Mouse (Mus musculus): Measurements from ENCODE around the gene Kif6.

Kif6 gene

DNA sequence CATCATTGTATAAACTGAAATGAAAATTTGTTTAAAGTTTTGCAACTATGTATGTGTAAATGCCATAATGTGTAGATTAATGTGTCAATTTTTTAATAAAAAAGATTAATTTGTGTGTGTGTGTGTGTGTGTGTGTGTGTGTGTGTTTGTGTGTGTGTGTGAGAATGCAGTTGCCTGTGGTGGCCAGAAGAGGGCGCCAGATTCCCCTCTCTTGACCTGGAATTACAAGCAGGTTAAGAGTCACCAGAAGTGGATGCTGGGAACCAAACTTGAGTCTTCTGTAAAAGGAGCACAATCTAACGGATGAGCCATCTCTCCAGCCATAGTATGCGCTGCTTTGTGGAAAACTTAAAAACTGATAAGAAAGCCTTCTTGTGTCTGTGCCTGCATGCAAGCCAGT lies 121.4 kb downstream of the Kif6 start:
- DNase-seq (ENCODE audit: low read depth, low spot score), result no peak

DNA sequence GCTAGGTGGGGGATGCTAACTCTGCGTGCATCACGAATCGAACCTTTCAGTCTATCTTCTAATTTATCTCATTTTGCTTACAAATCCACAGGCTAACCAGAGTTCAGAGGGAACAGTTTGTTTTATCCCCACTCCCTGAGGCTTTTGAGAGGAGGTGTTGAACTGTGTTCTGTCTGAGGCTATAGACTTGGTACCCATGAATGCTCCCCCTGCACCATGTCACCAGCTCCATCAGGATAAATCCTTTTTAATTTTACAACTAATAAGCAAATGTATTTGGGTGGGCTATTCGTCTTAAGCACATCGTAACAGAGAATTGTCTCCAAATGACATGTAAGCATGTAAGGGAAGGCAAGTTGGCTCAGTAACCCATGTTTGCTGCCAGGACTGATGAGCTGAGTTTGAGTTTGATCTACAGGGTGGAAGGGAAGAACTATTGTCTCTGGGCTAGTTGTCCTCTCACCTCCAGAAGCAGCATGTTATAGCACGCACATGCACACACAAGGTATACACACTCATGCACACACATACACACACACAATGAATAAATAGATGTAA lies 122.4 kb downstream of the Kif6 start:
- DNase-seq (ENCODE audit: low read depth, low spot score), result no peak

- DNase-seq (ENCODE audit: low read depth, low spot score), result no peak
Observed at GRCm38 (mm10) chr17:49738351-49738750, 123.4 kb downstream of the Kif6 start.

GRCm38 (mm10) chr17:49739896-49740679 lies 125.2 kb downstream of the Kif6 start:
- DNase-seq (ENCODE audit: low read depth, low spot score), result no peak

GRCm38 (mm10) chr17:49741172-49741571 lies 126.2 kb downstream of the Kif6 start:
- no peak for DNase-seq (ENCODE audit: low read depth, low spot score)

DNA sequence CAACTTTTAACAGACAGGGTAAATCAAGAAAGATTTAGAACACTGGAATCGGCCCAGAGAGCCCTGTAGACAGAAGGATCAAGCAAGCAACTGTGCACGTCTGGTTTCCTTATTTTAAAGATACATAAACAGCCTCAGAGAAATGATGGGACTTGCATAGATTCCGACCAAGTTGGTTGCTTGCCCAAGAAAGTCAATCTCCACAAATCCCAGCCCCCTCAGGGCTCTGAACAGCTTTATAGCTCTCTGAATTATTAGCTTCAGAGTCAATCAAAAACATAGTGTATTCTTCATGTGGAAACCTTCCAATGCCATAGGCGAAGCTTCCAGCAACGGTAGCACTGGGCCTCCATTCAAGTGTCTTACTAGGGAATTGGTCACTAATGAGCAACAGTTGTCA lies 127.0 kb downstream of the Kif6 start:
- no peak for DNase-seq (ENCODE audit: low read depth, low spot score)

GRCm38 (mm10) chr17:49743580-49744463 lies 128.9 kb downstream of the Kif6 start:
- DNase-seq (ENCODE audit: low read depth, low spot score), result no peak

DNA sequence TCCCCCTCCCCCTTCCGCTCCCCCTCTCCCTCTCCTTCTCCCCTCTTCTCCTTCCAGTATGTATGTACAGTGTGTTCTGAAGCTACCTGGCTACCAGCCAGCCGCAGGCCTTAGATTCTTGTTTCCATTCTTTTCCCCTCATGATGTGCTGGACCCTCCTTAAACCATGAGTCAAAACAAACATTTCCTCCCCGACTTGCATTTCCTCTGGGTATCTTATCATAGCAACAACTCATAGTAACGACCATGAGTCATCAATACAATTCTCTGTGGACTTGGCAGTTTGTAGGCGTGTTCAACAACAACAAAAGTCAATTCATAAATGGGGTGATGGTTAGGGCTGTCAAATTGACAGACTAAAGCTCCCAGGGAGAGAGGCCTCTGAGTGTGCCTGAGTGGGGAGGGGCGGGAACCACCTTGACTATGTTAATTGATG lies 136.0 kb downstream of the Kif6 start:
- no peak for DNase-seq (ENCODE audit: low read depth, low spot score)

GRCm38 (mm10) chr17:49753874-49754273 lies 138.9 kb downstream of the Kif6 start:
- DNase-seq (ENCODE audit: low read depth, low spot score), result no peak

DNA sequence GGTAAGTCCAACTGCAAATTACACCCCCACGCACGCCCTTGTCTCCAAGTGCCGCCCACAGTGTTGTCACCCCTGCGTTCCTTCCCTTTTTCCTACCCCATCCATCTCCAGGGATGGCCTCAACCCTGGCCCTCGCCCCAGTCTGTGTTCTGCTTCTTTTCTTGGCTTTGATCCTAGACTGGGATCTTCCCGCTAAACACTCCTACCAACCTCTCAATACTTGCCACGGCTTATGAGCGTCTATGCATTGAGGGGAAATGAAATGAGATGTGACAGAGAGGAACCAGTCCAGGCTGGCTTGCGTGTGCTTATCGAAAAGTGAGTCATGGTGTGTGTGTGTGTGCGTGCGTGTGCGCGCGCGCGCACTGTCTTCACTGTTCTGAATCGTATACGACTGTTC lies 141.9 kb downstream of the Kif6 start:
- no peak for DNase-seq (ENCODE audit: low read depth, low spot score)

GRCm38 (mm10) chr17:49759047-49759446 lies 144.1 kb downstream of the Kif6 start:
- no peak for DNase-seq (ENCODE audit: low read depth, low spot score)

DNA sequence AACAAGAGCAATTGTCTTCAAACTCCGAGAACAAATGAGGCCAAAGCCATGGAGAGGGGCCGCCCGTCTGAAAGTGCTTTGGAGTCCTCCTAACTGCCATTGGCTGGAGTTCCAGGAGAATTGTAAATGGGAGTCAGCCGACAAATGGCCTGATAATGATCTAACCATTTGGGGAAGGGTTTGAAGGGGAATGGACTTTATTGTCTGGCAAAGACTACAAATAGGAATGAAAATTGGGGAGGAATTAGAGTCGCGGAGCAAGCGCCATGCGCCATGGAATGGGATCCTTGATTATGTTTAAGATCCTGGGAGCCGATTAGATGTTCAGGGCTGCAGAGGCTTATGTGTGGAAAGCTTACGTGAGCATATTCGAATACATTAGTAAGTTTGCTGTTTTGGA lies 146.3 kb downstream of the Kif6 start:
- no peak for DNase-seq (ENCODE audit: low read depth, low spot score)

DNA sequence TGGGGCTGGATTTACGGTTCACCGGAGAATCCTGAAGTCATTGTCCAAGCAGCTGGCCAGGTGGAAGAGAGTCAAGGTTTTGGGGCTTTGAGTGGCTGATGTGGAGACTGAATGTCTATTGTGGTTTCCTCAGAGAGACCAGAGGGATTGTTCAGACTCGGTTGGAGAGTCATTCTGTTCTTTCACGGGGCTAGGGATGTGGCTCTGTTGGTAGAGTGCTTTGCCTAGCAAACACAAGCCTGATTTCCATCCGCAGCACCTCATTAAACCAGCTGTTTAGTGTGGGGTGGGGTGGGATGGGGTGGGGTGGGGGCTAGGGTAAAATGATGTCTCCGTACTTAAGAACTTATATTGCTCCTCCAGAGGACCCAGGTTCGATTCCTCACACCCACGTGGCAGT lies 146.9 kb downstream of the Kif6 start:
- no peak for DNase-seq (ENCODE audit: low read depth, low spot score)

- no peak for DNase-seq (ENCODE audit: low read depth, low spot score)
Observed at GRCm38 (mm10) chr17:49764963-49765362, 150.0 kb downstream of the Kif6 start.

DNA sequence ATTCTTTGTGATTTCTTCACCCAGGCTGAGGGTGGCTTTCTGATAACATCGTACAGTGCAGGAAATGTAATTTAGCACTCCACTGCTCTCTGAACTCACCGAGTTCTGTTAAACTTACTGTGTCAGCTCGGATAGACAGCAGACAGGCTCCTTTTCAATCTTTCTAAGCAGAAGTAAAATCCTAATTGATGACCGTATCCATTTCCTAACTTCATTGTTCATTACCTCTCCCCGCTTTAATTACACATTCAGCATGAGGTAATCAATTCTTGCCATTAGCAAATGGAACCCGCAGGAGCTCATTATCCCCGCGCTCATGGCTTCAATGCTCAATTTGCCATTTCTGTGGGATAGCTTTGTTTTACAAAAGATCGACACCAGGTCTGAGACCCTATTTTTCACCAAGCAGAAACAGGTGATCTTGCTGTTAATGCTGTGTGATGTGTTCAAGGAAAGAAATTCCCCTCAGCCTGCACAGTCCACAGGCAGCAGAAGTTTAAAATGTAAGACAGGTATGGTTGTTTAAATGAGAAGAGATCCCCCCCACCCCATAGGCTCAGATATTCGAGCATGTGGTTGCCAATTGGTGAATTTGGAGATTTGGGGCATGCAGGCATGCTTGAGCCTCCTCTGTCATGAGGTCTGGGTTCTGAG lies 152.9 kb downstream of the Kif6 start:
- DNase-seq (ENCODE audit: low read depth, low spot score), result no peak

DNA sequence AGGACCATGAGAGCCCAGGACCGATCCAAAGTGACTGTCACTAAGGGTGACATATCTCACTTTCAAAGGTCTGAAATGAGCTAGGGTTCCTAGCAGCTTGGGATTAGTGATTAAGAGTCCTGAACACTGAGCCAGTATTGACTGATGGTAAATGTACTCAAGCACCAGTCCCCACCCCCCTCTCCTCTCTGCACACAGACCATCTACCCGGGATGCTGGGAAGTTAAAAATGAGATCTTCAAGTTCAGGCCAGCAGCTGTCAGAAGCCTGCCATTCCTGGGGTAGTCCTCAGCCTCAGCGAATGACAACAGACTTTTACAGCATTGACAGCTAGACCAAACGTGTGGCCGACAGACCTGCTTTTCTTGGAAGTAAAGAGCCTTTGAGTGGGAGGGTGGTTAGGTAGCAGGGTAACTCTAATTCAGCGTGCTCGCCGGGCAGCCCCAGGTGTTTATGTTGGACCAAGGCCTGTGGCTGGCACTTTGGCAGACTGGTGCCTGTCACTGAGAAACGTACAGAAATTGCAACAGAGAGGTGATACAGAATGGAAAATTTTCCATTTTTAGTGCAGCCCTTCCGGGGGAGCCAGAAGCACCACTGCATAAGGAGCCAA lies 156.9 kb downstream of the Kif6 start:
- no peak for DNase-seq (ENCODE audit: low read depth, low spot score)

DNA sequence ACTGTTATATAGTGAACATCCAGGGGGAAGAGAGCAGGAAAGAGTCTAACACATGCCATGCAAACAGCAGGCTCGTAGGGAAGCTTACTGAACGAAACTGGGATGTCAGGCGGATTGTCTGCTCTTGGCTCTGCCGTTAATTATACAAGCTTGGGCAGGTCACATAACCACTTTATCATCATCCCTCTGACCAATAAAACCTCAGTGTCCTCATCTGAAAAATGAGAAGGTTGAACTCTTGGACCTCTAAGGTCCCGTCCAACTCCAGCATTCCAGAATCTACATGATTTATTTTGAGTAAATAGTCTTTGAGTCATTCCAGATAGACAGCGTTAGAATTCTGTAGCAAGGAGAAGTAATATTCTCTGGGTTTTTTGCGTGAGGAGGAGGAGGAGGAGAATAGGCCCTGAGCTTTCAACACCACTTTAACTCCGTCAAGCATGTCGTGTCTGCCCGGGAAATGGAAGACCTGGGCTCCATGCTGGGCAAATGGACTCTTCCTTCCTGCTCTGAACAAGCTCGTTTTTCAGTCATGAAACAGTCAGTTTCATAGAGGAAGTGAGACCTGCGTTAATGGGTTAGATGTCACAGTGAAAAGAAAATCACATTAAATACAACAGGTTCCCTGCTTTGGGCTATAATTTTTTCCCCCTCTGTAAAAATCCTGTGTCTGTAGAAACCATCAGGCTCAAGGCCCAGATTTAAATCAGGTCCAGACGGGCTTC lies 162.3 kb downstream of the Kif6 start:
- DNase-seq (ENCODE audit: low read depth, low spot score), result no peak

GRCm38 (mm10) chr17:49779066-49779465 lies 164.1 kb downstream of the Kif6 start:
- DNase-seq (ENCODE audit: low read depth, low spot score), result no peak

- no peak for DNase-seq (ENCODE audit: low read depth, low spot score)
Observed at GRCm38 (mm10) chr17:49779576-49779975, 164.6 kb downstream of the Kif6 start.

- DNase-seq (ENCODE audit: low read depth, low spot score), result no peak
Observed at GRCm38 (mm10) chr17:49785851-49786250, 170.9 kb downstream of the Kif6 start.

DNA sequence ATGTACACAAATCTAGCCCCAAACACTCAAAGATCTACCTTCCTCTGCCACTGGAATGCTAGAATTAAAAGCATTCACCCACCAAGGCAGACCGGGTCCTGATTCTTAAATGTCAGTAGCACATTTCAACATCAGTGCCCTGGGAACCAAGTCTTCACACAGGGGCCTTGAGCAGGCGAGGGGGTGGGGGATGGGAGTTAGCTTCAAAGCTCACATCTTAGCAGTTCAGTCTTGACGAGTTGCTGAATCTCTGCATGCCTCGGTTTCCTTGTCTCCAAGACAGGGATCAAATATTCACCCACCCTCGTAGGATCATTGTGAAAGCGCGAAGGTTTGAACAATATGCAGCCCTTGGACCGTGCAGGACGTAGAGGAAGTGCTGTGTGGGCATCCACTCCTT lies 172.4 kb downstream of the Kif6 start:
- no peak for DNase-seq (ENCODE audit: low read depth, low spot score)

All from CD4-positive, CD25-positive, alpha-beta regulatory T cell, adult 2 months (primary cell).